Mouse (Mus musculus): ENCODE measurements around the gene Rfpl4.
"Not testable (repeated sequence)": the region's sequence is repeated elsewhere in the genome, so short reads cannot be mapped to it uniquely, and the experiment has no call there.

Gene Rfpl4

DNA sequence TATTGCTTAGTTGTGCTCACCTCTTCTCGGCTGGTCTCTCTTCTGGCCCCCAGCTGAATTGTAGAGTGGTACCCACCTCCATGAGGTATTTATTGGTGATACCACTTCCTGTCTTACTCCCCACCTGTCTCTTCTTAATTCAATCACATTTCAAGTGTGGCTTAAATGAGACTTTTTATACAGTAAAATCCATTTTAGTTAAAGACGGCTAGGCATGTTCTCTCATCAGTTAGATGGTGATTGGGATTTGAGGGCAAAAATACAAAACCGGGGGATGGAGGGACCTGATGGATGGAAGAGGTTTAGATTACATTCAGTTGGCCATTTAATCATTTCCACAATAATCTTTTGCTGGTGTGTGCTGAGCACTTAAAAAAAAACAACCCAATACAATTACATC, at the start of gene Rfpl4:
Rfpl4 (minus strand) TSS at position 101 of the 400 bp plus-strand sequence.
- no peak for DNase-seq (ENCODE audit: low spot score)

DNA sequence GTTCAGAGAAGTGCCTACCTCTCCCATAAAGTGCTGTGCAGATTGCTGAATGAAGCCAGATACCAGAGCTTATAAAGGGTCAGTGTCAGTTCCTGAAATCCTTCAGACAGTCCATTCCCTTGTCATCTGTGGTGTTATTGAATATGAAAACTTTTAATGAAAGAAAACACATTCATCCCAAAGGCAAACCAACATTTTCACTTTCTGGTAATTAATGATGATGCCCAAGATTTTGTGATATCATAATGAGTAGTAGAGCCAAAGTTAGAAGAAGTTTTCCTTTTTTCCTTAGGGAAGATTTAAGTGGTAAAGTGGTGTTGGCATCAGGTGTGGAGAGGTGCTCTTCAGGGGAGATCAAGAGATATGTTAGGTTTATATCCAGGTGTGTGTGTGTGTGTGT, 32.8 kb upstream of the Rfpl4 start, which contains the start of gene Vmn1r55:
Vmn1r55 (minus strand) TSS at position 101 of the 400 bp plus-strand sequence.
- not testable (repeated sequence) for DNase-seq (ENCODE audit: low spot score)

DNA sequence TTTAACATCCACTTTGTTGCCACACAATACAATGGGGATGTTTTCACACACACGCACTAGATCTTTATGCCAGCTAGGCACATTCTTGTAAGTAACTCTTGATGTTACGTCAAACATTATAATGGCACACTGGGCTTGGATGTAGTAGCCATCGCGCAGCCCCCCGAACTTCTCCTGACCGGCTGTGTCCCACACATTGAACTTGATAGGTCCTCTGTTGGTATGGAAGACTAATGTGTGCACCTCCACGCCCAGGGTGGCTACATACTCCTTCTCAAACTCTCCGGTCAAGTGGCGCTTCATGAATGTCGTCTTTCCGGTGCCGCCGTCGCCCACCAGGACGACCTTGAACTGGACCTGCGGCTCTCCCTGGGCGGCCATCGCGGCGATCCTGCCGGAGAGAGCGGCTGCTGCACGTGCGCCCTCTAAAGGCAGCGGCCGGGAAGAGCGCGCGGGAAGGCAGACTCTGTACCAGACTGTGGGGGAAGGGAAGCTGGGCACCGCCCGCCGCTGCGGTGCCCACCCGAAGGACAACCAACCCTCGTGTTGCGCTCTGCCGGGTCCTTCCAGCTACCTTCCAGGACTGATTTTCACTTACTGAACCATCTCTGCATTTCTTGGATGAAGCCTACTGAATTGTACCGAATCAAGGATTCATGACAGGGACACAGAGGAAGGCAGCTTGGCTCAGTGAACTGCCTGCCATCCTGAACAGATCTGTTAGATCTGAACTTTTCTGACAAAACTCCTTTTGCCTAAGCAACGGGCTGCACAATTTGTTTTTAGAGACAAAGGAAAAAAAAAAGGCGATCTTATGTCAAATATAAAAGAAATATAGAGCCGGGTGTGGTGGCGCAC, 9.0 kb upstream of the Rfpl4 start, which contains the start of gene Rasl2-9:
Rasl2-9 (minus strand) TSS at position 402 of the 858 bp plus-strand sequence.
- DNase-seq (ENCODE audit: low spot score) = peak; percentile 62

DNA sequence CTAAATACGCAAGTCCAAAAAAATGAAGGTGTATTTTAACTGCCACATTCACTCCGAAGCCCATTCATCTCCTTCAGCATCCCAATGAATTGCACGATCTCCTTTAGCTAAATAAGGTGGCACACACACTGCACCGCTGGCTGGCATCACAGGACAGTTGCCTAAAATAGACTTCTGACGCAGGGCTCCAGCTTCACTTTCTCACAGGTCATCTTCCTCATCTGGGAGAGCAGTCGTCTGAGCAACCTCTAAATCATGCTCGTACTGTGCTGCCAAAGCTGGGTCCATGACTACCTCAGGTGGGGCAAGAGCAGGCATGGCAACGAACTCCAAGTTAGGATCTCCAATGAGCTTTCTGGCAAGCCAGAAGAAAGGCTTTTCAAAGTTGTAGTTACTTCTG, 8.3 kb upstream of the Rfpl4 start:
- DNase-seq (ENCODE audit: low spot score) = no peak

DNA sequence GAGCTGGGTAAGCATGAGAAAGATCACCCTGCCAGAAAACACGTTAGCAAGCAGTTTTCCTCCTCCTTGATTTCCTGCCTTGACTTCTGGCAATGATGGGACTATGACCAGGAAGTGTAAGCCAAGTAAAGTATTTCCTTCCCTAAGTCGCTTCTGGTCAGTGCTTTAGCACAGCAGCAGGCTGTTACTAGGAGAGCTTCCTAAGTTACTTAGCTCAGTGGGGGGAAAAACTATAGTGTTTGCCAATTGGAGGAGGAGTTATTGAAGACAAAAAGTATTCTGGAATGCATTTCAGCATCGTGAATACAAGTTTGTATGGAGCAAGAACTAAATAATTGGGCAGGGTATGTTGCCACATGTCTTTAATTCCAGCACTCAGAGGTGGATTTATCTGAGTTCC, 4.0 kb downstream of the Rfpl4 start:
- no peak for DNase-seq (ENCODE audit: low spot score)

DNA sequence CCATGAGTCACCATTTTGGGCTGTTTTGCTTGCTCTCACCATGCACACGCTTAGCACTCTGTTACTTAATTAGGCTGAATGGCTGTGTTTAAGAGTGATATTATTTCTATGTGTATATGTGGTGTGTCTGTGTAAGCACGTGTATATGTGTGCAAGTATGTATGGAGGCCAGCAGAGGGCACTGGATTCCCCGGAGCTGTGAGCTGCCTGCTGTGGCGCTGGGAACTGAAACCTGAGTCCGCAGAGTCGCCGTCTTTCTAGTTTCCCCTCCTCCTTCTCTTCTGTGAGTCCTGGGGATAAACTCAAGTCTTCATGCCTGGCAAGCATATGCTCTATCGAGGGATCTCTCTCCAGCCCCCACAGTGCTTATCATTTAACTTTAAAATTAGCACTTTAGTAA, 7.4 kb downstream of the Rfpl4 start:
- no peak for DNase-seq (ENCODE audit: low spot score)

DNA sequence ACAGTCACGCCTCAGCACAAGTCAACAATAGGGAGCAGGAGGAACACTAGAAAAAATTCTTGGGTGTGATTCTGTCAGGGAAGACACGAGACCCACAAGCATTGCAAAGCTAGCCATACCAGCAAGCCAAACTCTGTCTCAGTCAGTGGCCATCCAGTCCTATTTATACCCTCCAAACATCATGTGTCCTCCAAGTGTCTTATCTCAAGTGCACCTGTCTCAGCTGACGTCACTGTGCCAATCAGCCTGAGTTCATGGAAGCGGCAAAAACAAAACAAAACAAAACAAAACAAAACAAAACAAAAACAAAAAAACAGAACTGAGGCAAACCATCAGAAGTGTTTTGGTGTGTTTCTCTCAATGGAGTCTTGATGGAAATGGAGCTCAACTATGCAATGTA, 8.5 kb downstream of the Rfpl4 start:
- DNase-seq (ENCODE audit: low spot score) = no peak

DNA sequence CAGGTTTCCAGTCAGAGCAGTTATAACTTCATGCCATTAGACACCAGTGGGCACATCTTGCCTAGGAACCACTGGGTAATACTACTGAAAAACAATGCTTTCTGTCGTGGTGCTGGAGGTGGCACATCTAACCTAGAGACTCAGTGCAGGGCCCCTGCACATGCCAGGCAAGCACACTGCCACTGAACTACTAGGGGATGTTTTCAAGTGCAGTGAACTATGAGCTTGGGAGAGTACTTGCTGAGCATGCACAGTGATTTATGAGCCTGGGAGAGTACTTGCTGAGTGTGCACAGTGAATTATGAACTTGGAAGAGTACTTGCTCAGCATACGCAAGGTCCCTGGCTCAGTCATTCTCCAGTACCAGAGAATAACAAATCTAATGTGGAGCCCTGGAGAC, 14.2 kb downstream of the Rfpl4 start:
- DNase-seq (ENCODE audit: low spot score) = no peak

DNA sequence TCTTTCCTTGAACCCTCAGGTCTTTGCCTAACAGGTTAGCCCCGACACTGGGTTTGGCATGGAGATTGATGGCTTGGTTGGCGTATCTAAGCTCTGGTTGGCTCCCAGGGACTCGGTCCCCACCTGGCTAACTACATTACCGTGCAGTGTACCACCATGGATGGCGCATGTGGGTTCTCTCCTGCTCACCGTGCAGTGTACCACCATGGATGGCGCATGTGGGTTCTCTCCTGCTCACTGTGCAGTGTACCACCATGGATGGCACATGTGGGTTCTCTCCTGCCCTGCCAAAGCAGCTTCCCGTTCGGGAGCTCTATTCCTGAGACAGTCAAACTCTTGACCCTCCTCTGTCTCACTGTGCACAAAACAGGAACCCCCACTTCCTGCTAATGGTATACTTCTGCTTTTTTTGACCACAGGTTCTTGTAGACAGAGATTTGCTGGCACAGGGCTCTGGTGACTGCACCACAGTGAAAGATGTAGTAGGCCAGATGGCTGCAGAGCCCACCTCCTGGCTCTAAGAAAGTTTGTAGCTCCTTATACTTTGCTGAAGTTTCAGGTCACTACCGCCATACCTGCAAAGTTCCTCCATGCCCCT, 15.6 kb downstream of the Rfpl4 start:
- DNase-seq (ENCODE audit: low spot score) = no peak

DNA sequence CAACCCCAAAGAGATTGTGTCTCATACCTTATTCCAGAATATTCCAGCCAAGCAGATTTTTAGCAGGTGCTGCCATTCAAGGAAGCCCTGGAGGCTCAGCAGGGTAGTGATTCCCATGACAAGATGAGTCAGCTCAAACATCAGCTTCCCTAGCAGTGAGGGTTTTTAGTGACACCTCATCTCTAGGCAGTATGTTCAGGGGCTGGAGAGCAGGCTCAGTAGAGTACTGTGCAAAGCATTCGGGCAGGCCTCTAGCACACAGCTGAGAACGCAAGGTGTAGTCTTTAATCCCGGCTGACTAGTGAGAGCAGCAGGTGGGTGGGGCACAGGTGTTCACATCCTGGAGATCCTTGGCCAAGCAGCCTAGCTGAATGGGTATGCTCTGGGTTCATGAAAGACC, 17.0 kb downstream of the Rfpl4 start:
- DNase-seq (ENCODE audit: low spot score) = no peak

DNA sequence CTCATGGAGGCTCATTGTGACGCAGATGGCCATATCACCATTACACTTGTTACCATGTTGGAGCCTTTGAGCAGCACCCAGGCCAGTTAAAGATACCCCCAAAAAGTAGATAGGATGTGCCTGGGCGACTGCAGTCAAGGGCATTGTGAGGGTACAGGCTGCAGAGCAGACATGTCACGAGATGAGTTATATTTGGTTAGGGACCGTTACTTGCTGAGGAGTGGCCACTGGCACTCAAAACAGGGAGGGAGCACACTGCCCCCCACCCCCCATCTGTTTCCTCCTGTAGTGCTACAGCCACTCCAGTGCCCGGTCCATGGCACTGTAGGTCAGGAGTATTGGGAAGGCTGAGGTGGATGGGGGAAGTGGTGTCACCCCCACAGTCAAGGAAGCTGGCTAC, 18.0 kb downstream of the Rfpl4 start:
- no peak for DNase-seq (ENCODE audit: low spot score)

DNA sequence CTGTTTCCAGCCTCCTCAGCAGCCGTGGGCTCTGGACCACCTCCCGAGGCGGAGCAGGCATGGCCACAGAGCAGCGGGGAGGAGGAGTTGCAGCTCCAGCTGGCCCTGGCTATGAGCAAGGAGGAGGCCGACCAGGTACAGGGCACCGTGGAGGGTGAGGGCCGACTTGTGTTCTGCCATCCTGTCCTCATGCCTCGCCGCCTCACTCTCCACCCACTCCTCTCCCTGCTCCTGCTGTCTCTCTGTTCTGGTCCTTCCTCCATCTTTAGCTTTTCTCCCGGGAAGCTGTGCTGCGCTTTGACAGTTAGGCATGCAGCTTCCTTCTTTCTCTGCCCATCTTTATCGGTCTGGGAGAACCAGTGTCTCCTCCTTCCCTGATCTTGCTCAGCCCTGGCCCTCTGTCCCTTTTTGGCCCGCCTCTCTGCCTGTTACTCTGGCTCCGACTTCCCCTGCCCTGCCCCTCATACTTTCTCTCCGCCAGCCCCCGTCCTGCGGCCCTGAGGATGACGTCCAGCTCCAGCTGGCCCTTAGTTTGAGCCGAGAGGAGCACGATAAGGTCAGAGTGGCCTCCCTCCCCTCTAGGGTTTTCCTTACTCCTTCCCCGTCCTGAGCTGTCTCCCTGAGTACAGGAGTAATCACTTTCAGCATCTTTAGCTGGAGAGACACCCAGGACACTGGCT, 23.8 kb downstream of the Rfpl4 start:
- no peak for DNase-seq (ENCODE audit: low spot score)

DNA sequence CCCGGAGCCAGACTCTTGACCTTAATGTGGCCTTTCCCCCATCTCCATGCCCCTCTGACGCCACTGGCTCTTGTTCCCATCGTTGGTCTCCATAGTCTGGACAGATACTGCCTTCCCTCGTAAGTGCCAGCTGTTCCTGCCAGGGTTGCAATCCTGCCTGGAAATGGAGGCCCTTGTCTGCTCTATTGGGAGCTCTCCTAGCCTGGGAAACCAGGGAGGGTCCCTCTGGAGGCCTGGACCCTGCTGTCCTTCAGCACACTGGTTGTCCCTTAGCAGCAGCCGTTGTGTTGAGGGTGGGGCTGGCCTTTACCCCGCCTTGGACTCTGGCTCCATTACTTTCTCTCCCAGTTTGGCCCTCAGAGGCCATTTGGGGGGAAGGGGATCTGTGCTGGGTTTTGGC, 24.4 kb downstream of the Rfpl4 start:
- DNase-seq (ENCODE audit: low spot score) = no peak

DNA sequence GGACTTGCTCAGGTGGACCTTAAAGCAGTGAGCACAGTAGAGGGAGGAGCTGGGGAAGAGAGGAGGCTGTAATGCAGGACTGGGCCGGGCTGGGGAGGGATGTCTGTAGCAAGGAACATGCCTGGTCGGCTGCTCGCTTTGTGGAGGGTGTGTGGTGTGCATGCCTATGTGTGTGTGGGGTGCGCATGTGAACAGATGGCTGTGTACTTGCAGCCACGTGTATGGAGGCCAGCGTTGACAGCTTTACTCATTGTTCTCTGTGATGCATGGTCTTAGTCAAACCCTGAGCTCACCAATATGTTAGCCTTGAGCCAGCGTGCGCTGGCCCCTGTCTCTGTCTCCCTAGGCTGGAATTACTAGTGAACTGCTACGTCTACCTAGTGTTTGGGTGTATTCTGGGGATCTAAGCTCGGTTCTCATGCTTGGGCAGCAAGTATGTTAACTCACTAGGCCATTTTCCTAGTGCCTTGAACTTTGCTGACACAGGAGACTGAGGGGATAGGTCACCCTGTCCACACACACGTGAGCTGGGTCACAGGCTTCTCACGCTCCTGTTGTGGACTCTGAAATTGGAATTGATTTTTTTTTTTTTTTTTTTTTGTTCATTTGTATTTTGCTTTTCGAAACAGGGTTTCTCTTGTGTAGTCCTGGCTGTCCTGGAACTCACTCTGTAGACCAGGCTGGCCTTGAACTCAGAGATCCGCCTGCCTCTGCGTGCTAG, 25.6 kb downstream of the Rfpl4 start:
- DNase-seq (ENCODE audit: low spot score) = no peak

DNA sequence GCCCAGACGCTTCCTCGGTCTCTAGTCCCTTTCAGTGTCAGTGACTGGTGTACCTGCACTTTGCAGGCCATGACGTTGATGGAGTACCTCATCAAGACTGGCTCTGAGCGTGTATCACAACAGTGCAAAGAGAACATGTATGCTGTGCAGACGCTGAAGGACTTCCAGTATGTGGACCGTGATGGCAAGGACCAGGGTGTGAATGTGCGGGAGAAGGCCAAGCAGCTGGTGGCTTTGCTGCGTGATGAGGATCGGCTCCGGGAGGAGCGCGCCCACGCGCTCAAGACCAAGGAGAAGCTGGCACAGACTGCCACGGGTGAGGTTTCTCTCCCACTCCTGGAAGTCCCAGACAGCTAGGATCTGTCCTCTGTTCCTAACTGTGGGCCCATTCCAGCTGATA, 26.9 kb downstream of the Rfpl4 start:
- no peak for DNase-seq (ENCODE audit: low spot score)

DNA sequence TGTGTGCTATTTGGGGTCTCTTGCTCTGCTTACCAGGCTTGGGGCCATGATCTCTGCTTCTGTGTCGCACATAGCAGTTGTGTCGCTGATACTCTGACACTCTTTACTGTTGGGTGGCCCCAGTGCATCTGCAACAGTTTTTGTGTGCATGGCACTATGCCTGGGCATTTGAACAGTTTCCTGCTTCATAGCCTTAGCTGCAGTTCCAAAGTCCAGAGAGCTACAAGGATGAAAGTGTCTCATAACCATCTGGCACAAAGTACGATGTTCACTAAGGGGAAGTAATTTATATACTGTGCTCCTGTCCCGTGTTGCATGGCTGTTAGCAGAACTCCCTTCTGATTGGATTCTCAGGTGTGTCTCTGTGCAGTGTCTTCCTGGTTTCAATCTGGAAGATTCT, 28.9 kb downstream of the Rfpl4 start:
- no peak for DNase-seq (ENCODE audit: low spot score)

DNA sequence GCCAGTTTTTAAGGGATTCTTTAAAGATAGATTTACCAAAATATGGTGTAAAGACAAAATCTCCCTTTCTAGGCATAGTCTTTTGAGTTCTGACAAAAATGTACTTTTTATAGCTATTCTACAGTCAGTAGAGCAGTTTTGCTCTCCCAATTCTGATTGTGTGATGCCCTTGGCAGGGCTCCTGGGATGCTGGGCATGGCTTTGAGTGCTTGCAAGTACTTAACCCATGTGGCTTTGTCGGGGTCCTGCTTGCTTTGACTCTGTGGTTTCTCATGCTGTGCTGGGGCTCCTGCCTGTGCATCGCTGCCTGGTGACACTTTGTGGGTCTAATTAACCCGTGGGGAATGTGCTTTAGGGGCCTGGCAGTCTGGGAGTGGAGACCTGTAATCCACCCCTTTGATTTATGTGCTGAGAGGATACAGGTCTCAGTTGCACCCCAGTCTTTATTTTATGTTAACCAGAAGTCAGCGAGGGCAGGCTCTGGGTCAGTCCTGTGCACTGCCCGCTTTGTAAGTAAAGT, 29.8 kb downstream of the Rfpl4 start:
- DNase-seq (ENCODE audit: low spot score) = no peak

DNA sequence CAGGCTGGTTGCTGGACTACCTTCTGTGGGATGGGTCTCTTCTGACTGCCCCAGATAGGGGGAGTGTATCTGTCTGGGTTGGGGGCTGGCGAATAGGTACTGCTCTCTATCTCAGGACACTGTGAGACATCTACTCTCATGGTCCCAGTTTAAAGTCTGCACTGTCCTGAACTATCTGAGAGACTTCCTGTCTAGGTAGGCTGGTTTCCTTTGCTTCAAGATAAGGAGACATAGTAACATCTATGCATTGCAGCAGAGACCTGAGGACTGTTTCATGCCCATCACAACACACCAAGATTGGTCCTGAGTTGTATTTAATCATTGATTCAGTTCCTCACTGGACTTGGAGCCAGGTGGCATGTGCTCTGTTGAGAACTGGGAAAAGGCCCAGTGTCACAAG, 31.2 kb downstream of the Rfpl4 start:
- no peak for DNase-seq (ENCODE audit: low spot score)

DNA sequence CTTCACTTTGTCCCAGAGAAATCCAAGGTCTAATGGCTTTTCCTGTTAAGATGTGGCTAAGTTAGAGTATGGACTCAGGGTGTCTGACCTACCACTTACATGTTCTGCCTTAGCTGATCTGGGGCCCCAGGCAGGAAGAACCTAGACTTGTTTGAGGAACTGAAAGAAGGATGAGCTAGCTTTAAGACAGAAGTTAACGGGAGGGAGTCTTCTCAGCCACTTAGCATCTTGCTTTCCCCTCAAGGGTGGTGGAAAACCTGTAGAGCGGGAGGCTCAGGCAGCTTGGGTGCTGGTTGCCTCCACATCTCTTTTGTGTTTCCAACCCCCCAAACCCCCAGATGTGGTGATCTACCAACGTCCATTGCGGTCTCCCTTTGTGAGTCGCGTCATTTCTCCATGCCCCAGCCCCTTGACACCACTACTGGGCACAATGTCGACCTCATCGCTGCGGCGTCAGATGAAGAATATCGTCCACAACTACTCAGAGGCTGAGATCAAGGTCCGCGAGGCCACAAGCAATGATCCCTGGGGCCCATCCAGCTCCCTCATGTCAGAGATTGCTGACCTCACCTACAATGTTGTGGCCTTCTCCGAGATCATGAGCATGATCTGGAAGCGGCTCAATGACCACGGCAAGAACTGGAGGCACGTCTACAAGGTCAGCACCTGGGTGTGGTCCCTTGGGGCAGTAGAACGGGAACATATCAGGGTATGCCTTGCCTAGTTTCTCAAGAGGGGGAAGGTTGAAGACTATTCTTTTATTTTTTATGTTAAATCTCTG, 33.2 kb downstream of the Rfpl4 start:
- no peak for DNase-seq (ENCODE audit: low spot score)

DNA sequence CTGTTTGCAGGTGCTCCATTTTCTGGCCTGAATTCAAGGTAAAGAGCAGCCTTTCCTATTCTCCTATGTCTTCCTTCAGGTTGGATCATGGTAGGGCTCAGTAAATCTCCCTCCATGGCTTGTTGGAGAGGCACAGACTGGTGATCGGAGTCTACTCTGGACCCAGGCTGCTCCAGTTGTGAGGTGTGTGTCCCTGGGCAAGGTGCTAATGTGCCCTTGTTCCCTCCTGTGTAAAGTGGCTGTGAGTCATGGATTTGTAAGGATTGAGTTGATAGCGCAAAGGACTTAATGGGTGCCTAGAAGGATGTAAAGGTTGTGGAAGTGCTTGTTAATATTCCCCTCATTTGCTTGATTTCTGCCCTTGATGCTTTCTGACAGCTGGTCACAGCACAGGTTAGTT, 34.8 kb downstream of the Rfpl4 start:
- DNase-seq (ENCODE audit: low spot score) = no peak

DNA sequence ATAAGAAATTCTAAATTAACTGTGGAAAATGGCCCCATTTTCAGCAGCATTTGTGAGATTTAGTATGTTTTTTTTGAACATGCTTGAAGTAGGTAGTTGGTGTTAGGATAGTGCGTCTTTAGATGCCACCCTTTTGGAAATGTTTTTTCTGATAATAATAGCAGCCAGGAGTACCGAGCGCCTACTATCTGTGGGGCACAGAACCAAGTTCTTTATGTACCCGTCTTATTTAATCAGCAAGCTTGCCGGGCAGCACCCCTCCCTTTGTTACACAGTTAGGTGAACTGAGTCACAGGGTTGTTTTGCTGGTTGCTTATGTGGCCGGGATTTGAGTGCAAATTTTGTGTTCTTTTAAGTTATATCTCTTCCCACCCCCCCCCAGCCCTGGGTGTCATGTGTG, 35.5 kb downstream of the Rfpl4 start:
- no peak for DNase-seq (ENCODE audit: low spot score)

All from MN1 (cell line).